Mouse (Mus musculus) Patski (cell line): Measurements from ENCODE around the gene Agtpbp1. TPM values are rescaled to one million over a fixed set of nuclear protein-coding genes. Genes with fewer than 3 reads are reported as not detected.
A peak's percentile ranks its signal among the peaks of the same experiment; 100 is the strongest.

ENCODE experiments used
- ATAC-seq: fragments of 100-300 bp; one replicate; pipeline ENCODE4 v1.8.0; 2021
- CTCF ChIA-PET: fragments of 350-600 bp; sonication (Branson Sonifier 250); formaldehyde crosslinking; loops from one replicate; lab custom pipeline; 2022; ENCODE audit warnings: inconsistent platforms; lab: Charles Lee
- POLR2A ChIA-PET: fragments of 350-600 bp; sonication (Branson Sonifier 250); formaldehyde crosslinking; loops from one replicate; lab custom pipeline; 2022; ENCODE audit warnings: antibody characterized with exemption, inconsistent platforms; lab: Charles Lee
- DNase-seq: peaks from one replicate; pipeline ENCODE4 v3.0.0-alpha.2; 2011; ENCODE audit warnings: low read depth, low spot score
- H3K27me3 ChIP-seq: fragments of 371-371 bp; one replicate; pipeline ENCODE4 v1.5.1; 2021
- CTCF ChIP-seq: fragments of 100-300 bp; IDR thresholded peaks from one replicate; pipeline ENCODE4 v1.5.1; 2021
- in situ Hi-C: fragments of 300-500 bp; cut with MboI; formaldehyde crosslinking; loops from 3 replicates; pipeline ENCODE4 v1.11.1; 2018; ENCODE audit warnings: low pct_unique_long_range_greater_than_20kb, mixed read lengths
- polyA plus RNA-seq: library from polyadenylated mRNA; unstranded; gene quantifications from one replicate; pipeline ENCODE4 v1.2.3, GENCODE M21; 2021

Gene Agtpbp1
- polyA plus RNA-seq, 1 experiment from 2014 or later = 39.6 TPM

DNA sequence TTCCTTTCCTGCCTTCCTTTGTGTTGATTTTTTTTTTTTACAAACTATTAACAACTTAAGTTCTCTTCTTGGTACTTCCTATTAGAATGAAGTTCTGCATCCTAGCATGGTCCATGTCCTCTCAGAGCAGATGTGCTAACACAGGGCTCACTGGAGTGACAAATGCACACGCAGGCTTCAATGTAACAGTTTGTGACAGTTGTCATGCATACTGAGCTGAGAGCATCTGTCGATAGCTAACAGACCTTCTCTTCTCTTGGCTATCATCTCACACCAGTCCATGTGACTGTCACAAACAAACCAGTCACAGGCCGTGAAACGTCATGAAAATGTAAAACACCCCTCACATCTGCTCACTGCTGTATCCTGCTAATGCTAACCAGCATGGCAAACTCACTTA is 50.7 kb downstream of the Agtpbp1 start:
- POLR2A ChIA-PET = no interaction called here

DNA sequence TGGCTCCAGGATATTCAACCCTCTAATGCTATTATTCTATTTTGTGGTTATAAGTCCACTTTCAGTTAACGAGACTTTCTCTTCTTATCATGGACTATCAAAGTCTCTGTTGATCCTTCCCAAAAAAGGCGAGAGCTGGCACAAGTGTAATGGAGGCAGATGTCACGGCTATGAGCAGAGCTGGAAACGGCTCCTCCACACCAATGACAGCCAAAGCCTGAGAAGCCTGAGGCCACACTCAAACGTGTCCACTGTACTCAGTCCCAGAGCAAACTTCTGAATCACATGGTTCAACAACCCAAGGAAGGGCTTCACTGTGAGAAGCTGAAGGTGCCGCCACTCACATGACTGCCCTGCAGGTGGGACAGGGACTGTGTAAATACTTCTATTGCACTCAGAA is 51.7 kb downstream of the Agtpbp1 start:
- POLR2A ChIA-PET = no interaction called here

More for the DNA sequence above, 50.7 kb downstream of the Agtpbp1 start:
- ATAC-seq (no peak), DNase-seq (no peak)
- CTCF ChIA-PET = no interaction called here
- H3K27me3 ChIP-seq = no peaks in the 10 kb centered on the region
- in situ Hi-C loops = no loop called here
- TF ChIP-seq CTCF = no peak

DNA sequence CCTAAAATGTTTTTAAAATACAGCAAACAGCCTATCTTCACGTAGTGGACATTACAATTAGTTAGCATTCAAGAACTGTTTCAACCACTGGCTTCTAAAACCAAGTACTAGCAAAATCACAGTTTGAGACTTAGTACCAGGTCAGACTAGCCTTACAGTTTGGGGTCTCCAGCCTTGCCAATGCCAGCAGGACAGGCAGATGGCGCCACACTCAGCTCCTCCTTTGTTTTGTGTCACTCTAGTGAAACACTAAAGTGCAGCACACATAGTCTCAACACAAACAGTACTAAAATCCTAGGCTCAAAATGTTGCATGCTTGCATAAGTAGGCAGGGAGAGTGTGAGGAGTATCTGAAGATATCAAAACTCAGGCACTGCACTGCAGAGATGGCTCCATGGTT is 53.8 kb downstream of the Agtpbp1 start:
- in situ Hi-C loops = no loop called here
- ChIA-PET CTCF (no interaction called here), POLR2A (interaction anchor here (0.6 kb wide), 1 partner anchor 39 kb away, joined by 3 read pairs; no protein-coding TSS in a partner anchor)
- ATAC-seq (no peak), DNase-seq (no peak)
- TF ChIP-seq CTCF = peak; percentile 68
- no peaks in the 10 kb centered on the region for H3K27me3 ChIP-seq

More for the DNA sequence above, 51.7 kb downstream of the Agtpbp1 start:
- TF ChIP-seq CTCF = no peak
- in situ Hi-C loops = no loop called here
- H3K27me3 ChIP-seq = no peaks in the 10 kb centered on the region
- DNase-seq (no peak), ATAC-seq (no peak)
- CTCF ChIA-PET = interaction anchor here (1.4 kb wide), 1 partner anchor 12 kb away, joined by 3 read pairs; no protein-coding TSS in a partner anchor

DNA sequence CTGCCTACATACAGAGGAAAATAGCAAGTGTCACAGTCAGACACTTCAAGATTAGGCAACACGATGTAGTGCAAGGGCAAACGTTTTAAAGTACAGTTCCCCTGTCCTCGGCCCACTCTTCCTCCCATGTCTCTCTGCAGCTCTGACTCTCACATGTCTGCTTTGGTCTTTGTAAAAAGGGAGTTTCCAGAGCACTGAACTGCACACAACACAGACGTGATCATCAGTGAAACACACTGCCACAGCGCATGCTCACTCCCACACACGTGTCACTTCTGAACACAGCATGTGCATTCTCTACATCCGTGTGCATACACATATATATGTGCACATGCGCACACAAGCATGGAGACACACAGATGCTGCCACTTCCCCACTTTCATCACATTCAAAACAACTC is 54.5 kb downstream of the Agtpbp1 start:
- ATAC-seq = no peak
- no peak for TF ChIP-seq CTCF
- ChIA-PET CTCF (no interaction called here), POLR2A (no interaction called here)
- in situ Hi-C loops = no loop called here
- no peak for DNase-seq
- no peaks in the 10 kb centered on the region for H3K27me3 ChIP-seq

DNA sequence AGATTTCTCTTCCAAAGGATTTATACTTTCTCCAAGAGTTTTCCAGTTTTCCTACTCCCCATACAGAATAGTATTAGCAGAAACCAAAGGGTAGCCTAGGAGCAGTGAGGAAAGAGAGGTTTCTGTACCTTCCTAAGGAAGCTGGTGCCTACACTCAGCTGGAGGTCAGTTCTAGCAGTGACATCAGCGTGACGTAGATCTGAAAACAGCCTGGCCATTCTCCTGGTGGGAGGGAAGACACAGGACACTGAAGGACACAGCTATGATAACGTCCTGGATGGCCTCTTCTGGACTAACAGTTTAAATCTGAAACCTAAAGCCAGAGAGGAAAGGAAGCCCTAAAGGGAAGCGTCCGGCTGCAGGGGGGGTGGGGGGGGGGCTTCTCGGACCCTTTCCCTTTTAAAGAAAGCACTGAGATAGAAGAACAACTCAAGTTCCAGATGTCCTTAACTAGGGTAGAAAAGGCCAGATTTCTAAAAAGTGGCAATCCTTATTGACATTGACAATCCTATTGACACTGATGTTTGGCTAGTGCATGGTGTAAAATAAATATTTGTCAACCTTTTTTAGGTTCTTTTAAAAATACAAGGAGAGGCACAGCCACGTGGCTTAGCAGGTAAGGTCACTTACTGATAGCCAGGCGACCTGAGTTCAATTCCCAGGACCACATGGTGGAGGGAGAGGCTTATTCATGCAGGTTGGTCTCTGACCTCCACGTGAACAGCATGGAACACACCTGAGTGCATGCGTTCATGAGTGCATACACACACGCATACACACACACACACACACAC is 63.6 kb downstream of the Agtpbp1 start:
- ChIA-PET POLR2A (interaction anchor here (1.4 kb wide), 1 partner anchor 30 kb away, joined by 3 read pairs; no protein-coding TSS in a partner anchor), CTCF (no interaction called here)
- H3K27me3 ChIP-seq = no peaks in the 10 kb centered on the region
- in situ Hi-C loops = no loop called here
- TF ChIP-seq CTCF = no peak
- ATAC-seq (no peak), DNase-seq (no peak)

DNA sequence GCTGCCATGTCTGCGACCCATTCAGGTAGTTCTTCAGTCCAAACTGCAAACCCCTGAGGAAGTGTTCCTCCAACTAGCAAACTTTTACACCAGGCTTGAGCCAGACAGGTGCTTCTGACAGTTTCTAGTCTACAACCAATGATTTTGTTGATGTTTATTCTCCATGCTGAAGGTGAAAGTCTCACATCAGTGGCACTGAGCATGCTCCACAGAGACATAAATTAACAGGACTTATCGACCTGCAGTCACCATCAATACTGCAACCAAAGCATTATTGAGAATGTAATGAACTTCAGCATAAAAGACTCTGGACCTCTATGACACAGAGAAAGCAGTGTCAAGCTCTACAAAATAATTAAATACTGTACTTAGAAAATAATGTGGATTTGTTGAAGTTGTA is 64.2 kb downstream of the Agtpbp1 start:
- in situ Hi-C loops = no loop called here
- ATAC-seq (no peak), DNase-seq (no peak)
- no peak for TF ChIP-seq CTCF
- H3K27me3 ChIP-seq = no peaks in the 10 kb centered on the region
- CTCF ChIA-PET = no interaction called here
- POLR2A ChIA-PET = no interaction called here

DNA sequence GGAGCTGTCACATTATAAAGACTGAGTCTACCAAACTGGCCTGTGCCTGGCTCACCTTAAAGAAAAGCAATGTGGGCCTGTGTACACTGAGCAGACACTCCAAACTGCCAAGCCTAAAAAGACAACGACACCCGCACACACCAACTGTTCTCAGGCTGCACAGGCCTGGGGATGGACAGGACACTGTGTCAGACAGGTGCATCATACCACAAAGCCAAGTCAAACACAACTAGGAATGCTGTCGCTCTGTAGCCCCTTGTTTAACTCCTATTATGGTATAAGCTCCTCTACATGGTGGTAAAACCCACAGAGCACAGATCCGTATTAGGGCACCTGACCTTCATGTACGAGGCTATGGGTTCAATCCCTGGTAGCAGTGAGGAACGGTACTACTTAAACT is 65.5 kb downstream of the Agtpbp1 start:
- TF ChIP-seq CTCF = no peak
- ATAC-seq = no peak
- no peak for DNase-seq
- ChIA-PET CTCF (interaction anchor here (1.2 kb wide), 1 partner anchor 17 kb away, joined by 3 read pairs; no protein-coding TSS in a partner anchor), POLR2A (no interaction called here)
- in situ Hi-C loops = loop anchor here (5.0 kb wide), 1 partner anchor 208 kb away; no protein-coding TSS in a partner anchor
- H3K27me3 ChIP-seq = no peaks in the 10 kb centered on the region

DNA sequence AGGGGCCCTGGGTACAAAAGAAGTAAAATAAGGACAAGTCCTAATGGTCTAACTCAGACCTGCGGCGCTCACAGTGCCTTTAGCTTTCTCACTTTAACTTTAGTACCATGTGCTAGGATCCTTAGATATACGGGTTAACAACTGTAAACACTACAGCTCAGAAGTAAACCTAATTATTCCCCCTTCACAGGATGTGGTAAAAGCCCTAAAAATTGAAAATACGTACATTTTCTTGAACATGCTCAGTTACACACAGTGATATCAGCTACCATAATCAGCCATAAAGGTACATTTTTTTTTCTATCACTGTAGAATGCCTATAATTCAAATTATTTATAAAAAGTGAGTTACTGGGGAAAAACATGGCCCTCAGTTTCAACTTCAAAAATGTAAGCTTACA is 67.0 kb downstream of the Agtpbp1 start:
- in situ Hi-C loops = loop anchor here (5.0 kb wide), 1 partner anchor 209 kb away; no protein-coding TSS in a partner anchor
- DNase-seq = no peak
- no peaks in the 10 kb centered on the region for H3K27me3 ChIP-seq
- CTCF ChIA-PET = interaction anchor here (2.2 kb wide), 1 partner anchor 210 kb away, joined by 7 read pairs; no protein-coding TSS in a partner anchor
- POLR2A ChIA-PET = no interaction called here
- ATAC-seq = no peak
- no peak for TF ChIP-seq CTCF

DNA sequence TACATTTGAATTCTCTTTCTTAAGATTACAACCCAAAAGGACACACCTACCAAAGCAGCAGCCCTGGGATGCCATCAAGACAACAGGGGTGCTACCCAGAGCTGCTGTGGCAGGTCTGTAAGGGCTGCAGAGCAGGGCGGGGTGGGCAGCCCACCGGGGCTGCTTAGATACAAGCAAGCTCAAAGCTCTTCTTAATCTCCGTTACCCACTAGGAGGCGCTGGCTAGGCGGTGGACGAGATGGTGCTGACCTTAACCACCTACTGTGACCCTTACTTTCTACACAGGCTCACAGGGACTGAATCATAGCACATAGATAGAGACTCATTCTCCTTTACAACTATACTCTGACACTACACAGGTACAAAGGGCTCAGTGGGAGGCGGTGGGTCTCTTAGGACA is 70.0 kb downstream of the Agtpbp1 start:
- no peak for ATAC-seq
- ChIA-PET POLR2A (no interaction called here), CTCF (interaction anchor here (1.0 kb wide), 1 partner anchor 28 kb away, joined by 3 read pairs; no protein-coding TSS in a partner anchor)
- H3K27me3 ChIP-seq = no peaks in the 10 kb centered on the region
- TF ChIP-seq CTCF = no peak
- DNase-seq = no peak
- in situ Hi-C loops = loop anchor here (5.0 kb wide), 1 partner anchor 212 kb away; no protein-coding TSS in a partner anchor

DNA sequence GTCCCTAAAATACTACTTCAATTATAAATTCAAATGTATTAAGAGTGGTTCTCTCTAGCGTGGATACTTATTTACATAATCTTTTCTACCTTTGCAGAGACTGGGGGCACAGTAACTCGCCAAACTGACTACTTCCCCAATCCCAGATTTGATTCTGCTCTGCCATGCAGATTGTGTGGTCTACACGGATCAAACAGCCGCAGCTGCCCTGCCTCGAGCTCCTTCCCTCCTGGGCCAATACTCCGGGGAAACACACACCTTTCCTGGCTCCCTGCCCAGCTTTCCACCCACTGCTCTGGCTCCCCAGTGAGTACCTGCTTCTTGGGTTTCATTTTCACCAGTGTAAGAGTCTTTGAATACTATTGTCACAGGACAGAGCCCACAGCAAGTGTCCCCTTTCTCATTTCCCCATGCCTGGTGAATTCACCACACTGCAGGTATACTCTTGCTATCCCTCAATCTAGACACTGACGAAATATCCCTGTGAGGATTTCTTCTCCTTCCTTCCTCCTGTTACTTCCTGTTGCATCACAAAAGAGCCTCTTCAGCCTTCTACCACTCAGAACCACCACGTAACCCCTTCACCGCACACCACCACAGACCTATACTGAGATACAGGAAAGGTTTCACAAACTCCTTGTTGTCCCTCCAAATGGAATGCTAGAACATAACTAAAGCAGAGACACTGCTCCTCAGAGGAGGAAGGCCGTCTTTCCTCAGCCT is 75.2 kb downstream of the Agtpbp1 start:
- no peak for TF ChIP-seq CTCF
- H3K27me3 ChIP-seq = no peaks in the 10 kb centered on the region
- ATAC-seq = no peak
- in situ Hi-C loops = no loop called here
- ChIA-PET POLR2A (no interaction called here), CTCF (no interaction called here)
- no peak for DNase-seq
